In the genomic region with DNA sequence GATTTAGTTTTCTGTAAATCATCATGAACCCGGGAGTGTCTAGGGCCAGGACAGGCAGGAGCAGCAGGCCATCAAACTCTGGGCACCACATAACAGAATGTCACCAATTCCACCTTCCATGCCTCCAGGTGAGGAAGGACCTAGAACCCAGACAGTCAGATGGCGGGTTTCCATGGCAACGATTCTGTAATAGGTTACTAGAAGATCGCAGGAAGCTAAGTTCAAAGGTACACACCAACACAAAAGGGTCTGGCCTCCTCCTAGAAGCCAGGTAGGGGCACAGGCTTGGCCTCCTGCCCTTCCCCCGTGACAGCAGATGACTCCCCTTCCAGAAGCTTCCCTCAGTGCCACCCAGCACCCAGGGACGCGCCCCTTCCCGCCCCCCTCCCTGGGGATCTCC, we compare ENCODE assay signal across 8 mouse cellular contexts. TPM values are rescaled to one million over a fixed set of nuclear protein-coding genes. Genes with fewer than 3 reads are reported as not detected.
A peak's percentile ranks its signal among the peaks of the same experiment; 100 is the strongest.
DNase-seq lines count a peak whose midpoint lies in the region; TF ChIP-seq lines count a peak whose summit lies in the region.

No protein-coding gene starts in this region.

- peaks cover 9% of the 10 kb centered on the region; the same call in 1 of the 2 replicates for H3K27me3 ChIP-seq in forebrain, embryonic 10.5 days (ENCODE audit: poor library complexity, severe bottlenecking)
- H3K27me3 ChIP-seq in hindbrain, embryonic 10.5 days (ENCODE audit: insufficient read depth, poor library complexity, severe bottlenecking), result no peaks in the 10 kb centered on the region

- no peaks in the 10 kb centered on the region for H3K9me3 ChIP-seq in forebrain, embryonic 10.5 days
- H3K9me3 ChIP-seq in hindbrain, embryonic 10.5 days, result no peaks in the 10 kb centered on the region

- H3K4me3 ChIP-seq in forebrain, embryonic 10.5 days, result peak overlapping the region; percentile 83
- peak overlapping the region; percentile 84 for H3K4me3 ChIP-seq in hindbrain, embryonic 10.5 days
- H3K4me3 ChIP-seq in lung, adult 2 months (replicated peaks; ENCODE audit: extremely low read depth, low read depth, low read length), result peak overlapping the region; percentile 61

- TF ChIP-seq POLR2A in lung, adult 2 months (IDR thresholded peaks at IDR 0.05; ENCODE audit: borderline replicate concordance, extremely low read depth, low read depth, low read length), result no peak

- H3K36me3 ChIP-seq in forebrain, embryonic 10.5 days (replicated peaks), result peaks cover 13% of the 10 kb centered on the region; the same call in 1 of the 2 replicates
- peaks cover 17% of the 10 kb centered on the region for H3K36me3 ChIP-seq in hindbrain, embryonic 10.5 days

- 26% methylated on average over 8 of the region's 8 CpGs for WGBS in forebrain, embryonic 10.5 days
- 20% methylated on average over 8 of the region's 8 CpGs for WGBS in hindbrain, embryonic 10.5 days
- WGBS in lung, adult 2 months, result 12% methylated on average over 8 of the region's 8 CpGs

- peaks cover 28% of the 10 kb centered on the region for H3K4me1 ChIP-seq in forebrain, embryonic 10.5 days
- peaks cover 33% of the 10 kb centered on the region for H3K4me1 ChIP-seq in hindbrain, embryonic 10.5 days (replicated peaks)
- peaks cover 19% of the 10 kb centered on the region for H3K4me1 ChIP-seq in lung, adult 2 months (ENCODE audit: control insufficient read depth, insufficient read depth, low read length)

- TF ChIP-seq CTCF in lung, adult 2 months (IDR thresholded peaks at IDR 0.05; ENCODE audit: insufficient read depth, low read length), result no peak

- H3K27ac ChIP-seq in forebrain, embryonic 10.5 days, result peak overlapping the region; percentile 86
- peak overlapping the region; percentile 89 for H3K27ac ChIP-seq in hindbrain, embryonic 10.5 days

- peak; percentile 36 for DNase-seq in thymus, postnatal 0 days (ENCODE audit: low spot score)
- DNase-seq in thymus, postnatal 25 days, result no peak
- DNase-seq in forebrain, embryonic 10.5 days (ENCODE audit: extremely low spot score, low spot score), result no peak
- DNase-seq in hindbrain, embryonic 10.5 days (ENCODE audit: low spot score), result no peak
- DNase-seq in layer of hippocampus, adult 9-11 months, result peak; percentile 56
- peak; percentile 45 for DNase-seq in lung, adult 2 months
- peak; percentile 43 for DNase-seq in retina, embryonic 14.5 days (ENCODE audit: low spot score)
- DNase-seq in urinary bladder, adult 2 months (ENCODE audit: low spot score), result no peak

RNA-seq across cellular contexts. Expression of gene Arrdc4, which starts 0.7 kb away (rescaled TPM):
- polyA plus RNA-seq in thymus, postnatal 0 days (2015; fragmentation: Nextera tagmentation; extraction: Ambion mirVana), result 15.1 and 21.5 TPM in 2 replicates
- 12.4 and 12.9 TPM in 2 replicates for polyA plus RNA-seq in forebrain, embryonic 10.5 days (2016; fragmentation: Nextera tagmentation; extraction: Ambion mirVana)
- 19.7 and 21.3 TPM in 2 replicates for polyA plus RNA-seq in hindbrain, embryonic 10.5 days (2016; fragmentation: Nextera tagmentation; extraction: Ambion mirVana)
- 12.9 and 17.9 TPM in 2 replicates for polyA plus RNA-seq in lung, adult 2 months (2012; rRNA removed)
- 17.2 and 18.3 TPM in 2 replicates for polyA plus RNA-seq in urinary bladder, adult 2 months (2012; rRNA removed)

Comparison
In these comparisons a context has a peak if more than half of its experiments do, and no peak if none do; other contexts are left out.
1. DNase-seq: peak in thymus, postnatal 0 days (single experiment), layer of hippocampus, adult 9-11 months (single experiment), lung, adult 2 months (single experiment) and retina, embryonic 14.5 days (single experiment); none in thymus, postnatal 25 days (single experiment), forebrain, embryonic 10.5 days (single experiment), hindbrain, embryonic 10.5 days (single experiment) and urinary bladder, adult 2 months (single experiment).
2. Peak in every context shown above with its lines, with median percentiles within 50 percentile points of each other: H3K4me3 ChIP-seq.